Mouse (Mus musculus): Measurements from ENCODE around the gene Gm20388.

Gm20388 gene

GRCm38 (mm10) chr8:121376116-121376950, 1465.7 kb downstream of the Gm20388 start:
- DNase-seq (ENCODE audit: low spot score in 2 of 2) = no peak

GRCm38 (mm10) chr8:121377680-121378079, 1467.0 kb downstream of the Gm20388 start:
- no peak for DNase-seq (ENCODE audit: low spot score in 2 of 2)

GRCm38 (mm10) chr8:121379387-121379786, 1468.7 kb downstream of the Gm20388 start:
- no peak for DNase-seq (ENCODE audit: low spot score in 2 of 2)

GRCm38 (mm10) chr8:121382583-121383241, 1472.1 kb downstream of the Gm20388 start:
- DNase-seq (ENCODE audit: low spot score in 2 of 2) = peak; percentile 70 to 83

DNA sequence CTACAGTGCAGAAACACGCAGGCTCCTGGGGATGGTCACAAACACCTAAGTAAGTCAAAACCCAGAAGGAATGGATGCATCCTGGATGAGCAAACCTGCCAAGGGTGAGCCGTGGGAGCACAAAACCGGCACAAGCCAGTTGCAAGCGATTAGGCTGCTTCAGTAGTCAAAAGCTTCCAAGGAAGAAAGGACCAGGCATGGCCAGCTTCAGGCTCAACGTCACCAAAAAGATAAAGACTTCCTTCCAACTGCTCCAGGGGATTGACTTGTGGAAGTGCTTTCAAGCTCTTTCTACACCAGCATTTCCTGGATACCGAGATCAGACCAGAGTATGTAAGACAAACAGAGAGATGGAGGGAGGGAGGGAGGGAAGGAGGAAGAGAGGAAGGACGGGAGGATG, 1474.9 kb downstream of the Gm20388 start:
- DNase-seq (ENCODE audit: low spot score in 2 of 2) = no peak

DNA sequence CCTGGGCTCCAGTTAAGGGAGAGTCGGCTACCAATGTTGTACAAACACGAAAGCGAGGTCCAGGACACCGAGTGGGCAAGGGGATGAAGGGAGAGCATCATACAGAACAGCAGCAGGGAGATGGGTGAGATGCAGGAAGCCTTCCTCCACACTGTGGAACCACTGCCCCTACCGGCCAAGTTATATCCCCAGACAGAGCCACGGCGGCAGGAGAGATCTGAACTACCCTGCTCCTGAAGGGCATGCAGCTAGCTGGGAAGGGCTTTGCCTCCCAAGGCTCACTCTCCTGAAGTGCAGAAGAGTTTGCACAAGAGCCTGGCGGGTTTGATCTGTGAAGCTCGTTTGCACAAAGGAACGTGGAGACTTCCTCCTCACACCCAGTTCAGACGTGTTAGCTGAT, 1480.0 kb downstream of the Gm20388 start:
- no peak for DNase-seq (ENCODE audit: low spot score in 2 of 2)

DNA sequence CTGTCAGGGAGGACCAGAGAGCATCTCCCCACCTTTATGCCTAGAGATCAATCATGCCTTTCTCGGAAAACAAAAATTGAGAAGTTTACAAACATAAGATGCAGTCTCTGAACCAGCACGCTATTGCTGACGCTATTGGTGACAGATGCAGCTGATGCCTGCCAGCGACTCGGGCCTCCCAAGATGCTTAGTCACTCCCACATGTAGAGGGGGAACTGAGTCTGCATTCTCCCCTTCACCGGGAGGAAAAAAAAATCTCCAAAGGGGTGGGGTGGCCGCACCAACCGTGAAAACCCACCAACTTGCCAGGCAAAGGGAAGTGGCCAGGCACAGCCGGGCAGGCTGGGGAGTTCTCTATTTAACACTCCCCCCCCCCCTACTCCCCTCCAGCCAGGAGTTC, 1480.6 kb downstream of the Gm20388 start:
- DNase-seq (ENCODE audit: low spot score in 2 of 2) = no peak

DNA sequence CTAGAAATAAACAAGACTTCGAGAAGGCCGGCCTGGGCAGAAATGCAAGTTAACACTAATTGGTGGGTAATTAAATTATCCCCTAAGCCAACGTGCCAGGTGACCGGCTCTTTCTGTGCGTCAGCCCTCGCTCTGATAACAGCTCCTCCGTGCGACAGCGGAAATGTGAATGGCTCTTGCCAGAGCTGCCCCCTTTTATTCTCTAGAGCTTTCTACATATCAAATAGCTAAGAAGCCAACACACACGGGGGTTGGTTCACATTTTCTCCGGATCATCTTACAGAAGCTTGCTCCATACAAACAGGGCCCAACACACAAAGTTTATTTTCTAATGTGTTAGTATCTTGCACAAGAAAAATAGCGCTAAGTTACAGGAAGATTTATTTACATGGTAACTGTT, 1481.1 kb downstream of the Gm20388 start:
- no peak for DNase-seq (ENCODE audit: low spot score in 2 of 2)

GRCm38 (mm10) chr8:121392482-121392881, 1481.8 kb downstream of the Gm20388 start:
- no peak for DNase-seq (ENCODE audit: low spot score in 2 of 2)

GRCm38 (mm10) chr8:121393111-121393510, 1482.5 kb downstream of the Gm20388 start:
- DNase-seq (ENCODE audit: low spot score in 2 of 2) = no peak

GRCm38 (mm10) chr8:121394686-121395085, 1484.0 kb downstream of the Gm20388 start:
- no peak for DNase-seq (ENCODE audit: low spot score in 2 of 2)

DNA sequence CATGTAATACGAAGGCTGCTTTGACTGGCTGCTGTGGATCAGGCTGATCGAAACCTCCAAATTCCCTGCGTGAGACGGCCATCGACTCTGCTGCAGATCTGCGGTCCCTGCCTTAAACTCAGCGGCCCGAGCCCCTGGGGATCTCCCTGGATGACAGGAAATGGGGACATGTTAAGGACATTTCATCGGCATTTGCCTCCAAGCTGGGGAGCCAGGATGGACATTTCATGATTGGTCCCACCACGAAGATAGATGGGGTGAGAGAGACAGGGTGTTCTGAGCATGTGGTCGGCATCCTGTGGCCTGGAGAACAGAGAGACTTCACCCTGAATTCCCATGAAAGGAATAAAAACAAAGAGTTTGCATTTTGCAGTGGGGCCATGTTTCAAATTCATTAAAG, 1484.7 kb downstream of the Gm20388 start:
- DNase-seq (ENCODE audit: low spot score in 2 of 2) = no peak

DNA sequence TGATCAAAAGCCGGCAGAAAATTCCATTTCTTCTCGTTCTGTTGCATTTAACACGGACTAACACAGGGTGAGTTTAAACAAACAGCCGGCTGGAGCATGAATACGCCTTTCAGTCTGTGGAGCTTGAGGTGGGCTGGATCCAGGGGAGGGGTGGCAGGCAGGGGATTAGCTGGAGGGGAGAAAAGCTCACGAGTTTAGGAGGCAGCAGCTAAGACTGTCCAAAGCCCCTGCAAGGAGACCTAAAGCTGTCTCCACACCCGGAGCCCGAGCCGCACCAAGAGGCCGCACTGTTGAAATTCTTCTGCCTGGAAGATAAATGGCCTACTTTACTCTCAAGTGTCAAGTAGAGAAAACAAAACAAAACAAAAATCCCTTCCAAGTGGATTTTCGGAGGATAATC, 1485.5 kb downstream of the Gm20388 start:
- no peak for DNase-seq (ENCODE audit: low spot score in 2 of 2)

- no peak for DNase-seq (ENCODE audit: low spot score in 2 of 2)
These were observed 1486.6 kb downstream of the Gm20388 start for GRCm38 (mm10) chr8:121397201-121397698.

DNA sequence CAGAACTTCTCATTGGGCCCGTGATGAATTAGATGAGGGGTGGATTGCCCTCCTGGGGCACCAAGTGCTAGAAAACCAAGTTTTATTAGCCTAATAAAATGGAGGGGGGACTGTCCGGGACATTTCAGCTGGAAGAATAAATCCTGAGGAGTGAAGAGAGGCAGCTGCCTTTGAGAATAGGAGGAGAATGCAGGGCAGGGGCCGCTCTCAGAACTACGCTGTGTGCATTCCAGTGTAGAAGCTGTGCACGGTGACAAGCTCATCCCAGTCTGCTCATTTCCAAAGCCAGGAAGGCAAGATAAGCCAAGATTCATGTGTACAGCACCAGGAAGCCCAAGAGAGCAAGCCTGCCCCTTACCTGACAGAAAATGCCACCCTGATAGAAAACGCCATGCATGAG, 1487.4 kb downstream of the Gm20388 start:
- no peak for DNase-seq (ENCODE audit: low spot score in 2 of 2)

DNA sequence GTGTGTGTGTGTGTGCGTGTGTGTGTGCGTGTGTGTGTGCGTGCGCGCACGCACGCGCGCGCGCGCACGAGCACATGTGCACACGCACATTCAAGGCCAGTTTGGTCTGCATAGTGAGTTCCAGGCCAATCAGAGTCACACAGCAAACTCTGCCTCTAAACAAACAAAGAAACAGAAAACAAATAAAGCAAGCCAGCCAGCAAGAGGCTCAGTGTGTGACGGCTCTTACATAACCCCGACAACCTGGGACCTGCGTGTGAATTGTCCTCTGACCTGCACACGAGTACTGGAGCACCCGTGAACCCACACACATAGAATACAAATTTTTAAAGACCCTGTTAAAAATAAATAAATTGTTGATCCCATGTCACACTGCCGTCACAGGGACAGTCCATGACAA, 1488.1 kb downstream of the Gm20388 start:
- no peak for DNase-seq (ENCODE audit: low spot score in 2 of 2)

DNA sequence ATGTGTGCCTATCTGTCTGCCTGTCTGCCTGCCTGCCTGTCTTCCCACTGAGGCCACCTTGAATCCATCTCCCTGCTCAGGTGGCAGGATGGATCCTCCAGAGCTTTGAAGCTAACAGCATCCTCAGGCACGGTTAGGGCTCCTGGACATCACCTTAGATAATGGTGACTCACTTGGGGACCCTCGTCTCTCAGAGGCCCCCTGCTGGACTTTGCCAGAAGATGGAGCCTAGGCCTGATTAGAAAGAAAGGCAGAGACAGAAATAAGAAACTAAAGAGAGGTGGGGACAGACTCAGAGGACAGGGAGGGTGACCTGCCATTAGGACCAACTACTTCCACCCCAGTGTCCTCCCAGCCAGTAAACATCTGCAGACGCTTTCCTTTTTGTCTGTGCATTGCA, 1488.5 kb downstream of the Gm20388 start:
- DNase-seq (ENCODE audit: low spot score in 2 of 2) = no peak

- no peak for DNase-seq (ENCODE audit: low spot score in 2 of 2)
These were observed 1489.9 kb downstream of the Gm20388 start for GRCm38 (mm10) chr8:121400581-121400980.

DNA sequence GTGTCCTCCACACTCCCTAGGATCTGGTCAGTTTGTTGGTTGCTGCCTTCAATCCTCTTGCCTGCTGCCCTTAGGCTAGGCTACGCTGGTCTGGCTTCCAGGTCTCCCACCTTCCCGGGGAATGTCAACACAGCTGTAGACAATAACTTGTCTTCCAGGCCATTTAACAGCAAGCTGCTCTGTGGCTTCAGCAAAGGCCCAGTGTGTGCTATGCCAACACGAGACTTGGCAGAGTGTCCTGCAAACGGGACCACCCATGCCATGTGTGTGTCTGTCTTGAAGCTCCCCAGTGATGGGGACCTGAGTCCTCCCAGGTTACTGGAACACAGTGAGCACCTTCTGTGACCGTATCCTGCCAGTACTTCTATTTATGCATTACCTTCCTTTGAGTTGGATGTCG, 1493.2 kb downstream of the Gm20388 start:
- DNase-seq (ENCODE audit: low spot score in 2 of 2) = no peak

- DNase-seq (ENCODE audit: low spot score in 2 of 2) = no peak
These were observed 1507.4 kb downstream of the Gm20388 start for GRCm38 (mm10) chr8:121418081-121418480.

- no peak for DNase-seq (ENCODE audit: low spot score in 2 of 2)
These were observed 1508.9 kb downstream of the Gm20388 start for GRCm38 (mm10) chr8:121419551-121419950.

DNA sequence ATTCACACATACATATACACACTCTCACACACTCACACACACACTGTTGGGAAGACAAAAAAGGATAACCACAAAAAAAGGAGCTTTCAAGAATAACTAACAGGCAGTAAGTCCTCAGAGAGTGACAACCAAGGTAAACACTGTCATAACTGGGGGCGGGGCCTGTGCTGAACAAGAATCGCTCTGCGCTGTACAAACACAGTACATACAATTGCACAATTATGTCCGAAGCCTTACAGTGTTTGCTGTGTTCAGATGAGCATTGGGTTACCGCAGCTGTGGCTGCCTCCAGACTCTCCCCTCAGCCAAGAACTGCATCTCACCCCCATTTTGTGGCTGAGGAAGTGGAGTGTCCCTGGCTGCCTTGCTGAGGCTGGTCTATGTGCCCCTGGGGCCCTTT, 1510.4 kb downstream of the Gm20388 start:
- DNase-seq (ENCODE audit: low spot score in 2 of 2) = no peak

GRCm38 (mm10) chr8:121424080-121424479, 1513.4 kb downstream of the Gm20388 start:
- DNase-seq (ENCODE audit: low spot score in 2 of 2) = no peak
